Mouse (Mus musculus) myocyte (in vitro differentiated cells): ENCODE results near the gene Itsn1.

Experiments used
- MYOD1 ChIP-seq, 3 experiments: IDR thresholded peaks; one replicate each; pipeline ENCODE4 v1.6.1; 2011; ENCODE audit warnings: control low read depth in 2 of 3, low read depth in 2 of 3, mild to moderate bottlenecking in 2 of 3, moderate library complexity in 1 of 3; ENCODE audit not compliant: insufficient read length in 2 of 3, control insufficient read depth in 1 of 3
- REST ChIP-seq: IDR thresholded peaks from one replicate; pipeline ENCODE4 v1.6.1; 2011; ENCODE audit warnings: mild to moderate bottlenecking, control low read depth, moderate library complexity; ENCODE audit not compliant: insufficient read depth, insufficient read length
- TCF12 ChIP-seq: IDR thresholded peaks from one replicate; pipeline ENCODE4 v1.6.1; 2011; ENCODE audit warnings: mild to moderate bottlenecking, control low read depth; ENCODE audit not compliant: poor library complexity, insufficient read depth, severe bottlenecking
- TCF3 ChIP-seq: IDR thresholded peaks from one replicate; pipeline ENCODE4 v1.6.1; 2011; ENCODE audit warnings: low read depth, control low read depth; ENCODE audit not compliant: insufficient read length
- USF1 ChIP-seq: IDR thresholded peaks from one replicate; pipeline ENCODE4 v1.6.1; 2011; ENCODE audit warnings: low read depth, mild to moderate bottlenecking, control low read depth, moderate library complexity

DNA sequence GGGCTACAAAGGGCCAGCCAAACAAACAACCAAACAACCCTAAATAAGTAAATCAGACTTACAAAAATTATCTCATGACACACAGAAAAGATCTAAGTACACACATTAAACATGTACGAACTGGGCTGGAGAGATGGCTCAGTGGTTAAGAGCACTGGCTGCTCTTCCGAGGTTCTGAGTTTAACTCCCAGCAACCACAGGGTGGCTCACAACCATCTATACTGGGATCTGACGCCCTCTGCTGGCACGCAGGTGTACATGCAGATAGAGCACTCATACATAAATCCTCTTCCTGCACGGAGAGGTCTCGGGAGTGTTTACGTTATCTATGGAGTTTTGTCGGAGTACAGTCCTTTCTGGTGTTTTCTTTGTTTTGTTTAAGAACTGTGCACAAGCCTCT lies 206.0 kb downstream of the Itsn1 start:
- TF ChIP-seq TCF12, result no peak
- no peak for TF ChIP-seq USF1
- no peak for TF ChIP-seq TCF3
- TF ChIP-seq REST, result no peak
- no peak for TF ChIP-seq MYOD1 (IDR thresholded peaks at IDR 0.05; ENCODE audit: control insufficient read depth in 1 of 3, insufficient read length in 2 of 3, low read depth in 2 of 3)
